Mouse (Mus musculus) kidney, adult 2 months (tissue): Measurements from ENCODE around the gene Adnp. TPM values are rescaled to one million over a fixed set of nuclear protein-coding genes. Genes with fewer than 3 reads are reported as not detected.

Experiments
- DNase-seq: peaks from one replicate; pipeline ENCODE4 v3.0.0; 2021
- H3K27ac ChIP-seq: fragments of 200-500 bp; 2 replicates; pipeline ENCODE4 v1.5.1; 2012; ENCODE audit warnings: low read depth, low read length, control low read depth, inconsistent platforms; ENCODE audit not compliant: insufficient read depth
- H3K27me3 ChIP-seq: fragments of 200-500 bp; replicated peaks from 2 replicates; pipeline ENCODE4 v1.6.1; 2012; ENCODE audit warnings: mild to moderate bottlenecking, moderate library complexity, low read length, inconsistent platforms; ENCODE audit not compliant: control insufficient read depth, insufficient read depth
- H3K36me3 ChIP-seq: fragments of 200-500 bp; 2 replicates; pipeline ENCODE4 v1.6.1; 2012; ENCODE audit warnings: mild to moderate bottlenecking, moderate library complexity, low read length, inconsistent platforms; ENCODE audit not compliant: control insufficient read depth, insufficient read depth
- H3K4me1 ChIP-seq: fragments of 200-500 bp; 2 replicates; pipeline ENCODE4 v1.6.1; 2011; ENCODE audit warnings: low read length; ENCODE audit not compliant: control insufficient read depth, insufficient read depth
- H3K4me3 ChIP-seq: fragments of 200-500 bp; 2 replicates; pipeline ENCODE4 v1.5.1; 2011; ENCODE audit warnings: mild to moderate bottlenecking, low read depth, low read length, control low read depth; ENCODE audit not compliant: insufficient read depth
- CTCF ChIP-seq: fragments of 200-500 bp; conservative IDR thresholded peaks from 2 replicates; pipeline ENCODE4 v1.5.1; 2011; ENCODE audit warnings: low read depth, mild to moderate bottlenecking, control low read depth, low read length, moderate library complexity, mixed read lengths; ENCODE audit not compliant: insufficient read depth, insufficient read length
- POLR2A ChIP-seq: fragments of 200-500 bp; IDR thresholded peaks from one replicate; pipeline ENCODE4 v1.6.1; 2011; ENCODE audit warnings: low read depth, low read length, control low read depth
- WGBS: fragments of 180-500 bp; shearing (Covaris S2); methylation state at CpG from one replicate; pipeline ENCODE4 v1.1.7; 2018; 5-methylcytosine and 5-hydroxymethylcytosine counted together
- polyA plus RNA-seq: library from polyadenylated mRNA; depleted of rRNA; stranded (reverse); fragments of >200 nt; gene quantifications from 2 replicates; pipeline ENCODE4 v1.2.3, GENCODE M21; 2012; rRNA removed

The Adnp gene
- polyA plus RNA-seq, 1 experiment: 14.9 TPM

- WGBS: 79% methylated on average over 15 of the region's 15 CpGs
- Histone ChIP-seq H3K36me3 (no peaks in the 10 kb centered on the region), H3K27me3 (no peaks in the 10 kb centered on the region), H3K4me1 (no peaks in the 10 kb centered on the region), H3K4me3 (no peak overlapping the region), H3K27ac (no peak overlapping the region)
- no peak for DNase-seq
- TF ChIP-seq POLR2A: no peak
- TF ChIP-seq CTCF: no peak
These were observed 69.8 kb downstream of the Adnp start for GRCm38 (mm10) chr2:168137161-168137560.

Other genes starting within 250 kb of the Adnp start
- gene Ripor3, start 196.5 kb downstream of the Adnp start, polyA plus RNA-seq: 12.3 and 13.0 TPM in 2 replicates
- gene Pard6b, start 126.1 kb downstream of the Adnp start, polyA plus RNA-seq: 41.0 and 44.4 TPM in 2 replicates
- 3.4 and 8.5 TPM in 2 replicates for gene Gm20716, start 23.3 kb upstream of the Adnp start, polyA plus RNA-seq
- gene Dpm1, start 23.5 kb upstream of the Adnp start, polyA plus RNA-seq: 35.8 and 36.6 TPM in 2 replicates
- 9.3 and 14.8 TPM in 2 replicates for gene Mocs3, start 23.5 kb upstream of the Adnp start, polyA plus RNA-seq
- gene Kcng1, start 74.6 kb upstream of the Adnp start, polyA plus RNA-seq: 0.77 and 0.95 TPM in 2 replicates